Mouse (Mus musculus): Measurements from ENCODE around the gene Edrf1. TPM values are rescaled to one million over a fixed set of nuclear protein-coding genes. Genes with fewer than 3 reads are reported as not detected.

Edrf1 gene
- polyA plus RNA-seq, 1 experiment: 22.9 TPM

- TF ChIP-seq POLR2A (IDR thresholded peaks at IDR 0.05; ENCODE audit: borderline replicate concordance, extremely low read depth, insufficient read depth, insufficient read length, poor library complexity, severe bottlenecking) (no peak), CTCF (IDR thresholded peaks at IDR 0.05; ENCODE audit: borderline replicate concordance, extremely low read depth, insufficient read depth, insufficient read length) (no peak)
- no peak for DNase-seq (ENCODE audit: low read depth)
Measured at GRCm38 (mm10) chr7:133698021-133698709, 60.8 kb downstream of the Edrf1 start.

- DNase-seq (ENCODE audit: low read depth): no peak
- no peak for TF ChIP-seq CTCF (IDR thresholded peaks at IDR 0.05; ENCODE audit: borderline replicate concordance, extremely low read depth, insufficient read depth, insufficient read length)
- TF ChIP-seq POLR2A (IDR thresholded peaks at IDR 0.05; ENCODE audit: borderline replicate concordance, extremely low read depth, insufficient read depth, insufficient read length, poor library complexity, severe bottlenecking): no peak
Measured at GRCm38 (mm10) chr7:133699885-133700284, 62.5 kb downstream of the Edrf1 start.

DNA sequence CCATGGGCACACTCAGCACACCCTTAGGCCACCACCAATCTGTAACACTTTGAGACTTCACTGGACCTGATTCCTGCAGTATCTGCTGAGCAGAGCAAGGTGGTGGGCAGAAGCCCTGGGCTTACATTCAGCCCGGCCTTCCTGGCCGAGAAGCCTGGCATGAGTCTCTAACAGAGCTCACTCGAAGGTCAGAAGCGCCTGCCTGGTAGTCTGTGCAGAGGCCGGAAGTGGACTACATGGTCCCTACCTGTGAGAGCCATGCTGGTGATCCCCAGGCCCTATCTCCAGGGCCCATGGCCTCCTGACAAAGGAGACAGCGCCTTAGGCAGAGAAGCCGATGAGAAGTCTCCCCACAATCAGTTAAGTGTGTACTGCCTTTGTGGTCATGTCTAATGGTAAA lies 64.0 kb downstream of the Edrf1 start:
- TF ChIP-seq CTCF (IDR thresholded peaks at IDR 0.05; ENCODE audit: borderline replicate concordance, extremely low read depth, insufficient read depth, insufficient read length): no peak
- no peak for TF ChIP-seq POLR2A (IDR thresholded peaks at IDR 0.05; ENCODE audit: borderline replicate concordance, extremely low read depth, insufficient read depth, insufficient read length, poor library complexity, severe bottlenecking)
- DNase-seq (ENCODE audit: low read depth): no peak

- no peak for DNase-seq (ENCODE audit: low read depth)
- TF ChIP-seq CTCF (IDR thresholded peaks at IDR 0.05; ENCODE audit: borderline replicate concordance, extremely low read depth, insufficient read depth, insufficient read length): no peak
- TF ChIP-seq POLR2A (IDR thresholded peaks at IDR 0.05; ENCODE audit: borderline replicate concordance, extremely low read depth, insufficient read depth, insufficient read length, poor library complexity, severe bottlenecking): no peak
Measured at GRCm38 (mm10) chr7:133702333-133702732, 65.0 kb downstream of the Edrf1 start.

- TF ChIP-seq CTCF (IDR thresholded peaks at IDR 0.05; ENCODE audit: borderline replicate concordance, extremely low read depth, insufficient read depth, insufficient read length) (no peak), POLR2A (IDR thresholded peaks at IDR 0.05; ENCODE audit: borderline replicate concordance, extremely low read depth, insufficient read depth, insufficient read length, poor library complexity, severe bottlenecking) (no peak)
- no peak for DNase-seq (ENCODE audit: low read depth)
Measured at GRCm38 (mm10) chr7:133703906-133704305, 66.6 kb downstream of the Edrf1 start.

- DNase-seq (ENCODE audit: low read depth): peak; percentile 12
- no peak for TF ChIP-seq CTCF (IDR thresholded peaks at IDR 0.05; ENCODE audit: borderline replicate concordance, extremely low read depth, insufficient read depth, insufficient read length)
- TF ChIP-seq POLR2A (IDR thresholded peaks at IDR 0.05; ENCODE audit: borderline replicate concordance, extremely low read depth, insufficient read depth, insufficient read length, poor library complexity, severe bottlenecking): no peak
Measured at GRCm38 (mm10) chr7:133707301-133707700, 70.0 kb downstream of the Edrf1 start.

- no peak for TF ChIP-seq CTCF (IDR thresholded peaks at IDR 0.05; ENCODE audit: borderline replicate concordance, extremely low read depth, insufficient read depth, insufficient read length)
- no peak for TF ChIP-seq POLR2A (IDR thresholded peaks at IDR 0.05; ENCODE audit: borderline replicate concordance, extremely low read depth, insufficient read depth, insufficient read length, poor library complexity, severe bottlenecking)
- DNase-seq (ENCODE audit: low read depth): no peak
Measured at GRCm38 (mm10) chr7:133715387-133715786, 78.0 kb downstream of the Edrf1 start.

- DNase-seq (ENCODE audit: low read depth): no peak
- TF ChIP-seq CTCF (IDR thresholded peaks at IDR 0.05; ENCODE audit: borderline replicate concordance, extremely low read depth, insufficient read depth, insufficient read length): no peak
- no peak for TF ChIP-seq POLR2A (IDR thresholded peaks at IDR 0.05; ENCODE audit: borderline replicate concordance, extremely low read depth, insufficient read depth, insufficient read length, poor library complexity, severe bottlenecking)
Measured at GRCm38 (mm10) chr7:133718580-133718979, 81.2 kb downstream of the Edrf1 start.

- TF ChIP-seq POLR2A (IDR thresholded peaks at IDR 0.05; ENCODE audit: borderline replicate concordance, extremely low read depth, insufficient read depth, insufficient read length, poor library complexity, severe bottlenecking) (no peak), CTCF (IDR thresholded peaks at IDR 0.05; ENCODE audit: borderline replicate concordance, extremely low read depth, insufficient read depth, insufficient read length) (no peak)
- DNase-seq (ENCODE audit: low read depth): no peak
Measured at GRCm38 (mm10) chr7:133720616-133721015, 83.3 kb downstream of the Edrf1 start.

Other genes with a start within 250 kb of the Edrf1 start
- gene Tex36, start 35.4 kb upstream of the Edrf1 start, polyA plus RNA-seq (2012; rRNA removed): 0.08 and 0.11 TPM in 2 replicates
- 0.04 TPM in 1 of 2 replicates, not detected in the other for gene Mmp21, start 42.5 kb downstream of the Edrf1 start, polyA plus RNA-seq (2012; rRNA removed)
- 67.9 and 69.9 TPM in 2 replicates for gene Bccip, start 71.8 kb downstream of the Edrf1 start, polyA plus RNA-seq (2012; rRNA removed)
- 34.9 and 47.5 TPM in 2 replicates for gene Uros, start 72.5 kb downstream of the Edrf1 start, polyA plus RNA-seq (2012; rRNA removed)
- 4.4 and 4.7 TPM in 2 replicates for gene Fank1, start 139.3 kb downstream of the Edrf1 start, polyA plus RNA-seq (2012; rRNA removed)
- 31.6 and 35.3 TPM in 2 replicates for gene Dhx32, start 145.2 kb downstream of the Edrf1 start, polyA plus RNA-seq (2012; rRNA removed)